Mouse (Mus musculus): ENCODE data around the gene Mycl.

- TF ChIP-seq POLR2A (IDR thresholded peaks at IDR 0.05; ENCODE audit: borderline replicate concordance, extremely low read depth, insufficient read depth, insufficient read length, poor library complexity, severe bottlenecking) (no peak), CTCF (IDR thresholded peaks at IDR 0.05; ENCODE audit: borderline replicate concordance, extremely low read depth, insufficient read depth, insufficient read length) (no peak)
Measured at GRCm38 (mm10) chr4:123034841-123035240, 39.4 kb downstream of the Mycl start.
